Mouse (Mus musculus): ENCODE measurements around the gene Prdm2.

Gene Prdm2

DNA sequence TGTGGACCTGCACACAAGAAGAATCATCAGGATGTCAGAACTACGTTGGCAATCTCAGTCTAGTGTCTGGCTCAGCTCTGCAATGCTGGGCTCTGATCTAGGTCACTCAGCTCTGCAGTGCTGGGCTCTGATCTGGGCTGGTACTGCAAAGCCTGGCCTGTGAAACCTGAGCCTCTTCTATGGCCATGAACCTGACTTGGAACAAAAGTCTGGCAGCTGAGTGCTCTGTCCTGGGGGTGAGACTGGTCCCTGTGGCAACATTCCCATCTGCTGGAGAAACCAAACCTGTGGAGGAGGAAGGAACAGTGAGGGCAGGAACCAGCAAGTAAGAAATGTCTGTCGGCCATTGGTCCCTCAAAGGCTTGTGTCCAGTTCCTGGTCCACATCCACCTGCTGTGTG lies 109.0 kb downstream of the Prdm2 start:
- no peak for DNase-seq

DNA sequence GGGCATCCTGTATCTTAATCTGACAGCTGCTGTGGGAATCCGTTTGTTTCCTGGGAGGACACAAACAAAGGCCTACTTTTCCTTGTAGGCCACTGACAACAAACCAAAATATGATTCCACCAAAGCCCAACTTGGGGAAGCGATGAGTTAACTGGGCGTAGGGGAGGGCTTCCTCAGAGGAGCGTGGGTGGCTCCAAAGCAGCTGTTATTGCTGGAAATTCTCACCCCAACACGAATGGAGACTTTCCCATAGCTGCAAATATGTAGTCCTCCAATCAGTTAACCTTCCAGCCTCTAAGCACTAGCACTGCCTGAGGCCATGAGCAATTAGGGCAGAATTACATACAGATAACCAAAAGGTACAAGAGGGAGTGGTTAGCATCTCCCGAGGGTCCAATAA lies 112.6 kb downstream of the Prdm2 start:
- DNase-seq = no peak

DNA sequence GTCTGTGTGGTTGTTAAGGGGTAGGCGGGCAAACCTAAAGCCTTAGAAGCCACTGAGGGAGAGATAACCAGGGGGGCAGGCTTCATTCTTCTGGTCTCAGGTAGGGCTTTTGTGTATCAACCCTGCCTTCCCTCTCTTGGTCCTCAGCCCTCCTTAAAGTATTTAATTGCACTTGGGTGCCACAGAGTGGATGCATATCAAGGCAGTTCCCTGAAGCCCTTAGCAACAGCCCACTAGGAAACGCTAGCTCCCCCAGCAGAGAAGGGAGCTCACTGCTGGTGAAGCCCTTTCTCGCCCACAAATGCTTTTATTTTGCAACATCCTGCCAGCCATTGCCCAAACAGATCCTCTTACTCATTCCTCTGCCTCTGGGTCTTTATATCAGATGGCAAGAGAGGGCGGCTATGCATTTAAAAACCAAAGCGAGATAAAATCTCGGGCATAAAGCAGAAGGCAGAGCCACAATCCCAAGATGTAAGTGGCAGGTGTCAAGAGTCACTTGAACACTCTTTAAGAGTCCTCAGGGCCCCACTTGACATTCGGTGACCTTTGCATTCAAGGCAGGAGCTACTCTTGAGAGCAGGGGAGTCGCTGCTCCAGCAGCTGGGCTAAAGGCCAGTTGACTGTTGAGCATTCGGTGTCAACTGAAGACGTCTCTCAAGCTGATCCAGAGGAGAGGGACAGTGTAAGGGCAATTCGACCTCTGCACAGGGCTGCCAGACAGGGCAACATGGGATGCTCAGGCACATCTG lies 113.3 kb downstream of the Prdm2 start:
- no peak for DNase-seq

DNA sequence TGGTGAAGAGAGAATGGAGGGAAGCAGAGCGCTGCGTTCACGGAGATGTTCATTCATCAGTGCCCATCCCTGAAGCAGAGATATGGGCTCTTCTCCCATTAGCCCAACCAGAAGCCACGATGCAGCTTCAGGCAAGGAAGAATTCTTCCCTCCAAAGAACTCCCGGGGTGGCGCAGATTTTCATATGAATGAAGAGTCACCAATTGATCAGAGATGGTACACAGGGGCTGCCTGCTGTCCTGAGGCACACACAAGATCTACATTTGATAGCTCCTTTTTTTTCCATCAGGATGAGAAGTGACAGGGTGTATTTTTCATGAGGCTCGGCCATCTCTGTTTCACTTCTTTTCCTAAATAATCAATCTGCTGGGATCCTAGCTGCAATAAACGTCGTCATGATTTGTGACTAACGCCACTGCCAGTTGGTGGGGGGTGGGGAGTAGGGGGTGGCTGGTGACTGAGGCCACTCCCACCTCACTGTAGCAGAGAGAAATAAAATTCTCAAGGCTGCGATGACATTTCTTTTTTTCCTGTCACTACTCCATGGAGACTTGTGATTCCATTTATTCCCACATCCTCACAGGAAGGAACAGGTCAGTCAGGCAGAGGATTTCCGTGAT lies 120.6 kb downstream of the Prdm2 start:
- no peak for DNase-seq

DNA sequence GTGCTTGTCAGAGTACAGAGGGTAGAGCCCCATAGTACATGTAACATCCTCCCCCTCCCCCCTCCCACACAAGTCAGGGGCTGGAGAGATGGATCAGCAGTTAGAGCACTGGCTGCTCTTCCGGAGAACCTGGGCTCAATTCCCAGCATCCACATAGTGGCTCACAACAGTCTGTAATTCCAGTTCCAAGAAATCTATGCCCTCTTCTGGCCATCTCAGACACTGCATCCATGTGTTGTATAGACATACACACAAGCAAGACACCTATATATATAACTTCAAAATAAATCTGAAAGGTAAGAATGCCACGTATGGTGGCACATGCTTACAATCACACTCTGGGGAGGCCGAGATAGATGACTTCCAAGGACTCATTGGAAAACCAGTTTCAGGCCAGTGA lies 122.2 kb downstream of the Prdm2 start:
- no peak for DNase-seq

DNA sequence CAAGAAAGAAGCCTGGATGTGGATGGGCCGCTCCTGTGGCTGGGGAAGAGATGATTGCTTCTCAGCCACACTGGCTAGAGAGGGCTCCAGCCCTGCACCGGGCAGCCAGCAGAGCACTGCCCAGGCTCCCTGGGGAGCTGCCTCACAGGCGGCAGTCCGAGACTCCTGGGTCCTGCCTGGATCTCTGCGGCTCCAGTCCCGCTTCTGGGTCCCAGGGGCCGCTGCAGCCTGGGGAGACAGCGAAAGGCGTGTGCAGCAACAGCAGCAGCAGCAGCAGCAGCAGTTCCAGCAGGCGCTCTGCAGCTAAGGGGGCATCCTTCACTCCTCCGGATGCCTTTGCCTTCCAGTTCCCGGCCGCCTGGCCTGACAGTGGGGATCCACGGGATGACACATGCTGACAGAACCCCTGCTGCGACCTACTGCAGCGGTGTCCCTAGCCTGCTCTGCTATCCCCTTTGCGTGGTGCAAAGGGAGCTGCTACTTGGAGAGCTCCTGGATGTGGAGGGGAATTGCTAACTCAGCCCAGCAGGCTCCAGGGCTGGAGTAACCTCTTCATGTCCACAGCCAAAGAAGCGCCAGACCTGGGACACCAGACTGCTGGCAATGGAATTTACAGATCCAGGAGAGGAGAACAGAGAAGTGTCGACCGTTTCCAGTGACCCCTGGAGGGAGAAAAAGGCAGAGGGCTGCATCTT lies 138.6 kb downstream of the Prdm2 start:
- DNase-seq = peak; percentile 53

DNA sequence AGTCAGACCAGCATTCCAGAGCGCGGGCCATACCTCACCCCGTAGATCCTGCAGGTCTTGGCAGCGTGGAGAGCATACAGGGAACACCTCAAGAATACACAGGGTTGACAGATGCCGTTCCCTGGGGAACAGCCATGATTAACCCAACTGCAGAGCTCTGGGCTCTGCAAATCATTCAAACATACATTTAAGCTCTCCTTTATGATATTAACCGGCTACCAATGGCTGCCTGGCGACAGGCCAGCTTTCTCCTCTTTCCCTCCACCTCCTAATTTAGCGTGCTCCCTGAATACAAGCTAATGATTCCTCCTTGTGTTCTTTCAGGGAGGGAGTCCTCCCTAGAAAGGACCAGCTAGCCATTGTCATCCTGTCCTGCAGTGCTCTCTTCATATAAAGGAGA lies 141.0 kb downstream of the Prdm2 start:
- DNase-seq = no peak

DNA sequence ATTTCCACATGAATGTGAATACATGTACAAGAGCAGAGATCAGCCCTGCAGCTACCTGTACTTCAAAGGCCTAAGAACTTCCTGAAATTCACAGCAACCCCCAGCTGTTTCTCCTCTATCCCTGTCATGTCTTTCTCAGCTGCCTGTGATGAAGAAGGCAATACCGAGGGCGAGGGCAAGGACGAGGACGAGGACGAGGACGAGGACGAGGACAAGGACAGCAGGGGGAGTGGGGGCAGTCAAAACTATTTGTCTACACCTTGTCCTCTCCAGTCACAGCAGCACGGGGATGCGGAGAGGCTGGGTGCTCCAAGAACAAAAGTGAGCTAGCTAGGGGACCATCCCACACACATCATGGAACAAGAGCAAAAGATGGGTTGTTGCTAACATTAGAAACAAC lies 145.8 kb downstream of the Prdm2 start:
- DNase-seq = no peak

DNA sequence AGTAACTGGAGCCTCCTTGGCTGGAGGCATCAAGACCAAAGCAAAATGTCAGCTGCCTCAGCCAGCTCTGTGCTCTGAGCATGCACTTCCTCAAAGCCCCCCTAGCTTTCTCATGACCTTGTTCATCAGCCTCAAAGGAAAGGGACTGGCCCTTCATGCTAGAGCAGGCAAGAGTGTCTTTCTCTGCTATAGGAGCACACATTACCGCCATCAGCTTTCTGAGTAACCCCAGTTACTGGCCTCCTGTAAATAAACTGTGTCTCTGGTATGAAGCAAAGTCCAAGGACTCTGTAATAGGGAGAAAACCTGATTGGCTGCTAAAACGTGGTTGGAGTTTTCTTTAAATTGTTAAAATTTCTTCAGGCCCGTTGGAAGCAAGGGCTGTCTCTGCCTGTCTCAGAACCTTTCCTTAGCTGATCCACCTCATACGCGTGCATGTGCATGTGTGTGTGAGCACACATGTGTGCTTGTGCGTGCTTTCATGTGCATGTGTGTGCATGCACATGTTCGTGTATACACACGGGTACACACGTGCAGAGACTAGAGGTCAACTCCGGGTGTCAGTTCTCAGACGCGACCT lies 153.9 kb downstream of the Prdm2 start:
- no peak for DNase-seq
